Mouse (Mus musculus) bone marrow, adult 2 months (tissue): ENCODE measurements around the gene Trim43a.
"Not testable (repeated sequence)": the region's sequence is repeated elsewhere in the genome, so short reads cannot be mapped to it uniquely, and the experiment has no call there.

Source experiments
- CTCF ChIP-seq: fragments of 200-500 bp; IDR thresholded peaks from 2 replicates; pipeline ENCODE4 v1.5.1; 2011; ENCODE audit warnings: low read length, control low read depth; ENCODE audit not compliant: control insufficient read depth, insufficient read depth
- POLR2A ChIP-seq: fragments of 200-500 bp; IDR thresholded peaks from 2 replicates; pipeline ENCODE4 v1.6.1; 2011; ENCODE audit warnings: low read depth, mild to moderate bottlenecking, control low read depth, low read length, borderline replicate concordance; ENCODE audit not compliant: control insufficient read depth

GRCm38 (mm10) chr9:88625803-88626514, 45.3 kb downstream of the Trim43a start:
- not testable (repeated sequence) for TF ChIP-seq POLR2A, CTCF
